Mouse (Mus musculus): ENCODE results near the gene Elmsan1. TPM values are rescaled to one million over a fixed set of nuclear protein-coding genes. Genes with fewer than 3 reads are reported as not detected.
"Not testable (repeated sequence)": the region's sequence is repeated elsewhere in the genome, so short reads cannot be mapped to it uniquely, and the experiment has no call there.

Gene Elmsan1
- polyA plus RNA-seq, 1 experiment from 2014 or later: 2.8 TPM

GRCm38 (mm10) chr12:84100604-84101492 lies 117.8 kb downstream of the Elmsan1 start, which contains the start of gene Acot6:
Gene Acot6 (plus strand): TSS chr12:84100654.
- ATAC-seq (peak; percentile 70), DNase-seq (peak; percentile 49)
- H3K4me2 ChIP-seq (ENCODE audit: low read depth, low read length): peak within 1 kb of the TSS; percentile 84
- H3K36me3 ChIP-seq (replicated peaks; ENCODE audit: insufficient read depth, low read length); H3K27me3 ChIP-seq (ENCODE audit: insufficient read depth, low read length); H3K9me3 ChIP-seq (ENCODE audit: low read length); H3K4me1 ChIP-seq (ENCODE audit: insufficient read depth): not testable (repeated sequence)
- H3K9ac ChIP-seq (replicated peaks): peak within 1 kb of the TSS; percentile 65
- H3K4me3 ChIP-seq (ENCODE audit: low read depth, low read length): peak within 1 kb of the TSS; percentile 58
- H3K27ac ChIP-seq (ENCODE audit: low read depth): peak within 1 kb of the TSS; percentile 61; the same call in 1 of the 2 replicates
- WGBS (ENCODE audit: insufficient replicate concordance): 1% methylated on average over 63 of the region's 80 CpGs
- peak; percentile 4; the same call in 1 of the 2 replicates for TF ChIP-seq CTCF (IDR thresholded peaks at IDR 0.05; ENCODE audit: low read depth)

DNA sequence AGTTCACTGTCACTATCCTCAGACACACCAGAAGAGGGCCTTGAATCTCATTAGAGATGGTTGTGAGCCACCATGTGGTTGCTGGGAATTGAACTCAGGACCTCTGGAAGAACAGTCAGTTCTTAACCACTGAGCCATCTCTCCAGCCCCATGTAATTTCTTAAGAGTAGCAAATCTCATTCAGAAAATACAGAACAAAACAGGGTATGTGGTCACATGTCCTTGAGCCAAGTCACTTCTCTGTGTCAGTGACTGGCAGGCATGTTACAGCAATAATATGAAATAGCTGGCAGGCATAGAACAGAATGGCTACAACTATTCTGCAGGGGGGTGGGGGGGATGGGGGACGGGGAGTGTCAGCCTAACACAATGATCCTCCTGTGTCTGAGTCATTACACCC lies 118.6 kb downstream of the Elmsan1 start:
- DNase-seq: no peak
- Histone ChIP-seq H3K27me3 (ENCODE audit: insufficient read depth, low read length) (no peaks in the 10 kb centered on the region), H3K9ac (replicated peaks) (no peak overlapping the region), H3K4me1 (ENCODE audit: insufficient read depth) (peaks cover 9% of the 10 kb centered on the region), H3K9me3 (ENCODE audit: low read length) (no peaks in the 10 kb centered on the region), H3K4me2 (ENCODE audit: low read depth, low read length) (peak overlapping the region; percentile 84; the same call in 1 of the 2 replicates), H3K4me3 (ENCODE audit: low read depth, low read length) (no peak overlapping the region), H3K27ac (ENCODE audit: low read depth) (no peak overlapping the region), H3K36me3 (replicated peaks; ENCODE audit: insufficient read depth, low read length) (no peaks in the 10 kb centered on the region)
- WGBS (ENCODE audit: insufficient replicate concordance): 53% methylated on average over 1 of the region's 1 CpGs
- peak; percentile 25; the same call in 1 of the 2 replicates for ATAC-seq
- TF ChIP-seq EP300 (IDR thresholded peaks at IDR 0.05; ENCODE audit: low read depth) (no peak), CTCF (IDR thresholded peaks at IDR 0.05; ENCODE audit: low read depth) (no peak)

DNA sequence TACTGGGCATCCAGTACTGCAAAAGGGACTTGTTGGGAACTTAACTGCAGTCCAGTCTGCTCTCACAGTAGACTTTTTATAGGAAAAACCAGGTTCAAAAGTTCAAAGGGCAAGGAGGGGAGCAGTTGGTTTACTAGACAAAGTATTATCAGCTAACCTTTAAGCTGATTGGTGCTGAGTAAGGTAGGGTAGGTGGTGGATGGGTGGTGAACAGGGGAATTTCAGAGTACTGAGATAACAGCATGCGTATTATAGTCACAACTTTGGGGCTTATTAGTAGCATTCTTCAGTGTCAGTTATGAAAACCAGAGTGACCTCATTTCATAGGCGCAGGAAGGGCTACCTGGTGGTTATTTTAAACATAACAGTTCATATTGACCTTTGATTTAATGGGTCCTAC lies 119.1 kb downstream of the Elmsan1 start:
- no peak for DNase-seq
- ATAC-seq: no peak
- WGBS (ENCODE audit: insufficient replicate concordance): 76% methylated on average over 2 of the region's 2 CpGs

More for the DNA sequence above, 119.1 kb downstream of the Elmsan1 start:
- Histone ChIP-seq H3K9ac (replicated peaks) (no peak overlapping the region), H3K27me3 (ENCODE audit: insufficient read depth, low read length) (no peaks in the 10 kb centered on the region), H3K4me2 (ENCODE audit: low read depth, low read length) (no peak overlapping the region), H3K9me3 (ENCODE audit: low read length) (no peaks in the 10 kb centered on the region), H3K36me3 (replicated peaks; ENCODE audit: insufficient read depth, low read length) (no peaks in the 10 kb centered on the region), H3K4me3 (ENCODE audit: low read depth, low read length) (no peak overlapping the region), H3K27ac (ENCODE audit: low read depth) (no peak overlapping the region), H3K4me1 (ENCODE audit: insufficient read depth) (peaks cover 9% of the 10 kb centered on the region)
- no peak for TF ChIP-seq CTCF (IDR thresholded peaks at IDR 0.05; ENCODE audit: low read depth)
- no peak for TF ChIP-seq EP300 (IDR thresholded peaks at IDR 0.05; ENCODE audit: low read depth)

Other genes starting within 250 kb of the Elmsan1 start
- not detected in 2 replicates for gene Heatr4, start 234.0 kb downstream of the Elmsan1 start, polyA plus RNA-seq (2015; fragmentation: Nextera tagmentation; extraction: Ambion mirVana)
- 32.8 and 39.4 TPM in 2 replicates for gene Acot2, start 231.0 kb downstream of the Elmsan1 start, polyA plus RNA-seq (2015; fragmentation: Nextera tagmentation; extraction: Ambion mirVana)
- 87.8 and 106 TPM in 2 replicates for gene Acot1, start 209.4 kb downstream of the Elmsan1 start, polyA plus RNA-seq (2015; fragmentation: Nextera tagmentation; extraction: Ambion mirVana)
- 29.0 and 35.0 TPM in 2 replicates for gene Acot4, start 180.5 kb downstream of the Elmsan1 start, polyA plus RNA-seq (2015; fragmentation: Nextera tagmentation; extraction: Ambion mirVana)
- gene Gm49366, start 179.9 kb downstream of the Elmsan1 start, polyA plus RNA-seq (2015; fragmentation: Nextera tagmentation; extraction: Ambion mirVana): not detected in 2 replicates
- gene Acot3, start 166.7 kb downstream of the Elmsan1 start, polyA plus RNA-seq (2015; fragmentation: Nextera tagmentation; extraction: Ambion mirVana): 37.2 and 43.0 TPM in 2 replicates
- gene Acot5, start 149.6 kb downstream of the Elmsan1 start, polyA plus RNA-seq (2015; fragmentation: Nextera tagmentation; extraction: Ambion mirVana): 0.37 and 0.54 TPM in 2 replicates
- 1.9 and 2.0 TPM in 2 replicates for gene Acot6, start 118.2 kb downstream of the Elmsan1 start, polyA plus RNA-seq (2015; fragmentation: Nextera tagmentation; extraction: Ambion mirVana)
- gene Dnal1, start 104.5 kb downstream of the Elmsan1 start, polyA plus RNA-seq (2015; fragmentation: Nextera tagmentation; extraction: Ambion mirVana): 0.13 and 0.21 TPM in 2 replicates
- 0.28 and 0.35 TPM in 2 replicates for gene Pnma1, start 70.4 kb downstream of the Elmsan1 start, polyA plus RNA-seq (2015; fragmentation: Nextera tagmentation; extraction: Ambion mirVana)
- gene Ptgr2, start 66.4 kb upstream of the Elmsan1 start, polyA plus RNA-seq (2015; fragmentation: Nextera tagmentation; extraction: Ambion mirVana): 28.0 and 30.2 TPM in 2 replicates
- 19.0 and 22.7 TPM in 2 replicates for gene Zfp410, start 98.0 kb upstream of the Elmsan1 start, polyA plus RNA-seq (2015; fragmentation: Nextera tagmentation; extraction: Ambion mirVana)
- 17.6 and 18.7 TPM in 2 replicates for gene Coq6, start 142.8 kb upstream of the Elmsan1 start, polyA plus RNA-seq (2015; fragmentation: Nextera tagmentation; extraction: Ambion mirVana)
- 0.15 and 0.31 TPM in 2 replicates for gene Fam161b, start 143.0 kb upstream of the Elmsan1 start, polyA plus RNA-seq (2015; fragmentation: Nextera tagmentation; extraction: Ambion mirVana)
- gene Entpd5, start 190.1 kb upstream of the Elmsan1 start, polyA plus RNA-seq (2015; fragmentation: Nextera tagmentation; extraction: Ambion mirVana): 23.5 and 24.8 TPM in 2 replicates
- 0.34 and 0.51 TPM in 2 replicates for gene Bbof1, start 190.2 kb upstream of the Elmsan1 start, polyA plus RNA-seq (2015; fragmentation: Nextera tagmentation; extraction: Ambion mirVana)
- gene Rnf113a2, start 198.3 kb upstream of the Elmsan1 start, polyA plus RNA-seq (2015; fragmentation: Nextera tagmentation; extraction: Ambion mirVana): 13.3 and 13.9 TPM in 2 replicates
- gene Aldh6a1, start 232.1 kb upstream of the Elmsan1 start, polyA plus RNA-seq (2015; fragmentation: Nextera tagmentation; extraction: Ambion mirVana): 98.3 and 99.4 TPM in 2 replicates
- 7.8 and 8.1 TPM in 2 replicates for gene Lin52, start 232.5 kb upstream of the Elmsan1 start, polyA plus RNA-seq (2015; fragmentation: Nextera tagmentation; extraction: Ambion mirVana)